Mouse (Mus musculus): ENCODE measurements around the gene Pum2. TPM values are rescaled to one million over a fixed set of nuclear protein-coding genes. Genes with fewer than 3 reads are reported as not detected.

Gene Pum2
- polyA plus RNA-seq, 1 experiment from 2014 or later: 83.5 TPM

Other genes starting within 250 kb of the Pum2 start
- gene Rhob, start 174.1 kb upstream of the Pum2 start, polyA plus RNA-seq (2014; fragmentation: Nextera tagmentation; extraction: Ambion mirVana): 111 and 116 TPM in 2 replicates
- not detected in 2 replicates for gene Slc7a15, start 75.1 kb upstream of the Pum2 start, polyA plus RNA-seq (2014; fragmentation: Nextera tagmentation; extraction: Ambion mirVana)
- 12.2 and 19.2 TPM in 2 replicates for gene Sdc1, start 97.2 kb downstream of the Pum2 start, polyA plus RNA-seq (2014; fragmentation: Nextera tagmentation; extraction: Ambion mirVana)
- gene Laptm4a, start 247.5 kb downstream of the Pum2 start, polyA plus RNA-seq (2014; fragmentation: Nextera tagmentation; extraction: Ambion mirVana): 141 and 151 TPM in 2 replicates

Measured in midbrain, embryonic 14.5 days (tissue).